Mouse (Mus musculus): Measurements from ENCODE around the gene Gm9964.

Gm9964 gene

DNA sequence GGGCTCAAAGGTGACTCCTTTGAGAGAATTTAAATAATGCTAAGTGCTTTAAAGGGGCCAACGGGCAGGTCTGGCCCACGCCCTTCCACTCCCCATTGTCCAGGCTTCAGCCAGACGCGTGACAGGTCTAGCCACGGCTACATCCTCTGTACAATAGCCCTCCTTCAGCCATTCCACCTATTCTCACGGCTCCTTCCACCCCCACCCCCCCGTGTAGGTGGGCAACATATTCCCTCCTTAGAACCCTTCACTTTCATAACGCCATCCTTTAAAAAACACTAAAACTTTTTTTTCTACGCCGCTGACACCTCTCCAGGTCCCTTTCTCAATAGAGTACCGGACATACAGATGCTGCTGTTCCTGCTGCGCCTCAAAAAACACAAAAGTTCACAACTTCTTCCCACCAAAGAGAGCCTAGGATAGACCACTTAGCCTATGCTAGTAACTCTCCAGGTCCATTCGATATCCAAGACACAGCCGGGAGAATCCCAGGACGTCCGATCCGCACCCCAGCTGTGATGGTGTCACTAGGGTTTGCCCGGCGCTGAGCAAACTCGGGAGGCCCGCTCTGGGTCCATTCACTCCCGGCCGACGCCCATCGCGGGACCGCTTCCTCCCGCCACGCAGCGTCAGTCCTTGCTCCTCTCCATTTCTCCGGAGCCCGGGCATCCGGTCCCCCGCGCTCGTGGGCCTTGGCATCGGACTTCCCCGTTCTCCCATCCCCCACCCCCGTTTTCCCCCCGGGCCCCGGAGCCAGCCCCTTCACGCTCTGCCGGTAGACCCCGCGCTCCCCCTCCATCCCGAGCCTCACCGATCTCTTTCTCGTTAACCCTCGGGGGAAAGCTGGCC lies 42.9 kb downstream of the Gm9964 start:
- no peak for DNase-seq (ENCODE audit: low spot score in 2 of 2)

DNA sequence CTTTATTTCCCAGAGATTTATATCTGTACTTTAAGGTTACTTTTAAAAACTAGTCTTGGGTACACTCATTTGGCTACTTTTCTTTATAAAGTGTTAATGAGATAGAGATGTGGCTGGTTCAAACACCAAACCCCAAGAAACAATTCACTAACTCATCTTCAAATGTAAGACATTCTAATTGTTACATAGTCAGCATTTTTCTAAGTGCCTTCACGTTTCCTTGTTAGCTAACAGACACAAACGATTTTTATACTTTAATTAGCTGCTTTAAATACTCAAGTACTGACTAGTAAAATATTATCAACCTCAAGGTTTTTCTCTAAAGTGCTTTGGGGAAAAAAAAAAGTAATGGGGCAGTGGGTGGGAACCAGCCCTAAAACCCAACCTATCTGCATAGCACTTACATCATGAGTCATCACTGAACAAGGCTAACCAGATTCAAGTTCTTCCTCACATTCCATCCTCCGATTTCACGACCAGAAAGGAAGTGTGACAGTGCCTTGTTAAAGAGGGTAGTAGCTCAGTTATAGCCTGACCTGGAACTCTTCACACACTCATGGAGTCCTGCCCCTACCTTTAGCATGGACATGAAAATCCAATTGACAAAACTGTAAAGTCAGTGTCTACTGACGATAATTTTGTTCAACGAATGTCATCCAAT lies 43.7 kb downstream of the Gm9964 start:
- DNase-seq (ENCODE audit: low spot score in 2 of 2): no peak
